Mouse (Mus musculus) erythroblast, embryonic 14.5 days (primary cell): Measurements from ENCODE around the gene Slc1a3.

Source experiments
- GATA1 ChIP-seq: IDR thresholded peaks from 2 replicates; pipeline ENCODE4 v1.6.1; 2012; ENCODE audit warnings: low read length, inconsistent platforms, mixed read lengths
- TAL1 ChIP-seq: IDR thresholded peaks from 3 replicates; pipeline ENCODE4 v1.6.1; 2012; ENCODE audit warnings: low read length, inconsistent platforms, mixed read lengths

GRCm38 (mm10) chr15:8697500-8697899, 13.1 kb downstream of the Slc1a3 start:
- no peak for TF ChIP-seq GATA1
- TF ChIP-seq TAL1: no peak
